Mouse (Mus musculus) forebrain, embryonic 14.5 days (tissue): ENCODE results near the gene Fbxo28. TPM values are rescaled to one million over a fixed set of nuclear protein-coding genes. Genes with fewer than 3 reads are reported as not detected.

Experiments
- ATAC-seq: fragments of 200-750 bp; cut with Nextera tagmentation; 2 replicates; pipeline ENCODE4 v1.8.0; 2017; ENCODE audit warnings: mild to moderate bottlenecking, moderate library complexity
- DNase-seq: peaks from one replicate; pipeline ENCODE4 v3.0.0-alpha.2; 2015; ENCODE audit warnings: low spot score
- H3K27ac ChIP-seq: fragments of 300-500 bp; sonication (generic); 2 replicates; pipeline ENCODE4 v1.5.1; 2014; ENCODE audit warnings: low read depth, mild to moderate bottlenecking, control low read depth, low read length, moderate library complexity
- H3K27me3 ChIP-seq: fragments of 300-500 bp; sonication (generic); replicated peaks from 2 replicates; pipeline ENCODE4 v1.6.1; 2014; ENCODE audit warnings: low read length, control low read depth, mixed read lengths; ENCODE audit not compliant: control insufficient read depth, insufficient read depth
- H3K36me3 ChIP-seq: fragments of 300-500 bp; sonication (generic); 2 replicates; pipeline ENCODE4 v1.6.1; 2014; ENCODE audit warnings: low read length, control low read depth; ENCODE audit not compliant: control insufficient read depth, insufficient read depth
- H3K4me1 ChIP-seq: fragments of 300-500 bp; sonication (generic); 2 replicates; pipeline ENCODE4 v1.6.1; 2014; ENCODE audit warnings: antibody characterized with exemption, low read length, control low read depth; ENCODE audit not compliant: control insufficient read depth, insufficient read depth
- H3K4me2 ChIP-seq: fragments of 300-500 bp; sonication (generic); 2 replicates; pipeline ENCODE4 v1.6.1; 2014; ENCODE audit warnings: mild to moderate bottlenecking, control low read depth, low read length
- H3K4me3 ChIP-seq: fragments of 300-500 bp; sonication (generic); 2 replicates; pipeline ENCODE4 v1.5.1; 2014; ENCODE audit warnings: low read depth, low read length, control low read depth
- H3K9ac ChIP-seq: fragments of 300-500 bp; sonication (generic); 2 replicates; pipeline ENCODE4 v1.6.1; 2014; ENCODE audit warnings: mild to moderate bottlenecking, low read length, control low read depth, moderate library complexity
- H3K9me3 ChIP-seq: fragments of 300-500 bp; sonication (generic); replicated peaks from 2 replicates; pipeline ENCODE4 v1.6.1; 2016; ENCODE audit warnings: low read length, control low read depth, mixed read lengths; ENCODE audit not compliant: control insufficient read depth
- WGBS: fragments of 180-500 bp; shearing (Covaris S2); extraction: QIAGEN DNeasy Blood & Tissue Kit; methylation state at CpG from one replicate; pipeline ENCODE4 v1.1.7; 2014; 5-methylcytosine and 5-hydroxymethylcytosine counted together
- polyA plus RNA-seq: library from polyadenylated mRNA; unstranded; fragments of >200 nt; fragmentation: Nextera tagmentation; extraction: Ambion mirVana; gene quantifications from 2 replicates; pipeline ENCODE4 v1.2.1, GENCODE M21; 2014

Fbxo28 gene
- polyA plus RNA-seq, result 30.5 and 31.7 TPM in 2 replicates

- no peaks in the 10 kb centered on the region for H3K27me3 ChIP-seq
- WGBS, result under 1% methylated on average over 88 of the region's 93 CpGs
- H3K36me3 ChIP-seq, result peaks cover 6% of the 10 kb centered on the region; the same call in 1 of the 2 replicates
- peak within 1 kb of the TSS; percentile 90 for H3K27ac ChIP-seq
- ATAC-seq, result peak; percentile 96
- DNase-seq, result peak; percentile 97
- peak within 1 kb of the TSS; percentile 98 for H3K4me3 ChIP-seq
- peak within 1 kb of the TSS; percentile 74 for H3K4me2 ChIP-seq
- H3K9me3 ChIP-seq, result no peaks in the 10 kb centered on the region
- peaks cover 19% of the 10 kb centered on the region for H3K4me1 ChIP-seq
- peak within 1 kb of the TSS; percentile 99 for H3K9ac ChIP-seq
These were observed at the start of gene Fbxo28 for GRCm38 (mm10) chr1:182340821-182341781. Gene Fbxo28 (minus strand): TSS chr1:182341629.

- no peak overlapping the region for H3K27ac ChIP-seq
- no peaks in the 10 kb centered on the region for H3K9me3 ChIP-seq
- H3K9ac ChIP-seq, result no peak overlapping the region
- DNase-seq (no peak), ATAC-seq (no peak)
- H3K4me1 ChIP-seq, result no peaks in the 10 kb centered on the region
- H3K27me3 ChIP-seq, result no peaks in the 10 kb centered on the region
- 54% methylated on average over 4 of the region's 4 CpGs for WGBS
- no peak overlapping the region for H3K4me3 ChIP-seq
- no peak overlapping the region for H3K4me2 ChIP-seq
- H3K36me3 ChIP-seq, result no peaks in the 10 kb centered on the region
These were observed 47.3 kb upstream of the Fbxo28 start for GRCm38 (mm10) chr1:182388729-182389128.

GRCm38 (mm10) chr1:182386449-182386848 is 45.0 kb upstream of the Fbxo28 start:
- no peaks in the 10 kb centered on the region for H3K9me3 ChIP-seq
- H3K4me2 ChIP-seq, result no peak overlapping the region
- no peak for ATAC-seq
- H3K27ac ChIP-seq, result no peak overlapping the region
- no peaks in the 10 kb centered on the region for H3K4me1 ChIP-seq
- 89% methylated on average over 8 of the region's 8 CpGs for WGBS
- H3K4me3 ChIP-seq, result no peak overlapping the region
- H3K36me3 ChIP-seq, result no peaks in the 10 kb centered on the region
- DNase-seq, result no peak
- H3K27me3 ChIP-seq, result no peaks in the 10 kb centered on the region
- no peak overlapping the region for H3K9ac ChIP-seq

GRCm38 (mm10) chr1:182383096-182383495 is 41.7 kb upstream of the Fbxo28 start:
- Histone ChIP-seq H3K9me3 (no peaks in the 10 kb centered on the region), H3K27me3 (no peaks in the 10 kb centered on the region), H3K4me3 (no peak overlapping the region), H3K9ac (no peak overlapping the region), H3K4me2 (no peak overlapping the region), H3K4me1 (no peaks in the 10 kb centered on the region), H3K36me3 (no peaks in the 10 kb centered on the region), H3K27ac (no peak overlapping the region)
- DNase-seq (no peak), ATAC-seq (no peak)
- 6% methylated on average over 9 of the region's 9 CpGs for WGBS

- H3K9me3 ChIP-seq, result no peaks in the 10 kb centered on the region
- 87% methylated on average over 3 of the region's 3 CpGs for WGBS
- no peak for ATAC-seq
- no peak overlapping the region for H3K27ac ChIP-seq
- no peak for DNase-seq
- H3K4me2 ChIP-seq, result no peak overlapping the region
- H3K4me1 ChIP-seq, result no peaks in the 10 kb centered on the region
- H3K4me3 ChIP-seq, result no peak overlapping the region
- H3K27me3 ChIP-seq, result no peaks in the 10 kb centered on the region
- H3K36me3 ChIP-seq, result no peaks in the 10 kb centered on the region
- no peak overlapping the region for H3K9ac ChIP-seq
These were observed 39.9 kb upstream of the Fbxo28 start for GRCm38 (mm10) chr1:182381327-182381726.

GRCm38 (mm10) chr1:182380683-182381082 is 39.3 kb upstream of the Fbxo28 start:
- no peak overlapping the region for H3K4me3 ChIP-seq
- 85% methylated on average over 7 of the region's 7 CpGs for WGBS
- no peaks in the 10 kb centered on the region for H3K27me3 ChIP-seq
- no peak for ATAC-seq
- no peak for DNase-seq
- no peak overlapping the region for H3K27ac ChIP-seq
- no peaks in the 10 kb centered on the region for H3K4me1 ChIP-seq
- no peak overlapping the region for H3K9ac ChIP-seq
- H3K36me3 ChIP-seq, result no peaks in the 10 kb centered on the region
- H3K4me2 ChIP-seq, result no peak overlapping the region
- H3K9me3 ChIP-seq, result no peaks in the 10 kb centered on the region

- ATAC-seq (no peak), DNase-seq (no peak)
- Histone ChIP-seq H3K9ac (no peak overlapping the region), H3K4me1 (no peaks in the 10 kb centered on the region), H3K36me3 (no peaks in the 10 kb centered on the region), H3K4me3 (no peak overlapping the region), H3K27me3 (no peaks in the 10 kb centered on the region), H3K9me3 (no peaks in the 10 kb centered on the region), H3K27ac (no peak overlapping the region), H3K4me2 (no peak overlapping the region)
- WGBS, result 83% methylated on average over 7 of the region's 7 CpGs
These were observed 37.4 kb upstream of the Fbxo28 start for GRCm38 (mm10) chr1:182378876-182379275.

GRCm38 (mm10) chr1:182378205-182378835 is 36.9 kb upstream of the Fbxo28 start:
- H3K4me2 ChIP-seq, result no peak overlapping the region
- no peak for DNase-seq
- H3K4me3 ChIP-seq, result no peak overlapping the region
- WGBS, result 86% methylated on average over 11 of the region's 11 CpGs
- no peaks in the 10 kb centered on the region for H3K4me1 ChIP-seq
- no peak overlapping the region for H3K9ac ChIP-seq
- H3K27me3 ChIP-seq, result no peaks in the 10 kb centered on the region
- no peaks in the 10 kb centered on the region for H3K36me3 ChIP-seq
- H3K27ac ChIP-seq, result no peak overlapping the region
- no peak for ATAC-seq
- no peaks in the 10 kb centered on the region for H3K9me3 ChIP-seq

- H3K9ac ChIP-seq, result no peak overlapping the region
- H3K27me3 ChIP-seq, result no peaks in the 10 kb centered on the region
- H3K4me2 ChIP-seq, result no peak overlapping the region
- ATAC-seq (no peak), DNase-seq (no peak)
- no peaks in the 10 kb centered on the region for H3K9me3 ChIP-seq
- H3K4me1 ChIP-seq, result no peaks in the 10 kb centered on the region
- H3K27ac ChIP-seq, result no peak overlapping the region
- no peak overlapping the region for H3K4me3 ChIP-seq
- WGBS, result 76% methylated on average over 6 of the region's 6 CpGs
- no peaks in the 10 kb centered on the region for H3K36me3 ChIP-seq
These were observed 36.1 kb upstream of the Fbxo28 start for GRCm38 (mm10) chr1:182377519-182377918.
